Mouse (Mus musculus) left cerebral cortex, adult 18-20 months (tissue): Measurements from ENCODE around the gene Pde4d. TPM values are rescaled to one million over a fixed set of nuclear protein-coding genes. Genes with fewer than 3 reads are reported as not detected.

Experiments
- DNase-seq, 2 experiments: peaks; one replicate each; pipeline ENCODE4 v3.0.0; 2021 to 2022; ENCODE audit warnings: low spot score in 2 of 2, mixed read lengths in 1 of 2
- total RNA-seq, 2 experiments: library from RNA; stranded (reverse); gene quantifications; 2 replicates each; pipeline ENCODE4 v1.2.3; 2021

The Pde4d gene
- total RNA-seq, 2 experiments from 2014 or later, result 107 to 109 TPM

- DNase-seq, result no peak
Observed at GRCm38 (mm10) chr13:109906342-109906888, 1456.7 kb downstream of the Pde4d start.

- DNase-seq, result peak; percentile 80 to 85
Observed at GRCm38 (mm10) chr13:109907634-109908033, 1457.9 kb downstream of the Pde4d start.

GRCm38 (mm10) chr13:109908386-109908785, 1458.6 kb downstream of the Pde4d start:
- no peak for DNase-seq

- DNase-seq, result no peak
Observed at GRCm38 (mm10) chr13:109909111-109909510, 1459.4 kb downstream of the Pde4d start.

- no peak for DNase-seq
Observed at GRCm38 (mm10) chr13:109910915-109911314, 1461.2 kb downstream of the Pde4d start.

- DNase-seq, result no peak
Observed at GRCm38 (mm10) chr13:109912635-109913034, 1462.9 kb downstream of the Pde4d start.

- DNase-seq, result no peak
Observed at GRCm38 (mm10) chr13:109914246-109914645, 1464.5 kb downstream of the Pde4d start.

- no peak for DNase-seq
Observed at GRCm38 (mm10) chr13:109914846-109915245, 1465.1 kb downstream of the Pde4d start.

GRCm38 (mm10) chr13:109915501-109915900, 1465.8 kb downstream of the Pde4d start:
- no peak for DNase-seq

- DNase-seq, result no peak
Observed at GRCm38 (mm10) chr13:109915964-109916363, 1466.2 kb downstream of the Pde4d start.

- DNase-seq, result no peak
Observed at GRCm38 (mm10) chr13:109917551-109917950, 1467.8 kb downstream of the Pde4d start.

GRCm38 (mm10) chr13:109918631-109919030, 1468.9 kb downstream of the Pde4d start:
- DNase-seq, result no peak

- DNase-seq, result no peak
Observed at GRCm38 (mm10) chr13:109920256-109920655, 1470.5 kb downstream of the Pde4d start.

- no peak for DNase-seq
Observed at GRCm38 (mm10) chr13:109921336-109922038, 1471.7 kb downstream of the Pde4d start.

- peak; percentile 45 to 59 for DNase-seq
Observed at GRCm38 (mm10) chr13:109922228-109922627, 1472.5 kb downstream of the Pde4d start.

GRCm38 (mm10) chr13:109922782-109923181, 1473.0 kb downstream of the Pde4d start:
- no peak for DNase-seq

GRCm38 (mm10) chr13:109924771-109925170, 1475.0 kb downstream of the Pde4d start:
- DNase-seq, result no peak

- DNase-seq, result peak; percentile 75 to 85
Observed at GRCm38 (mm10) chr13:109926277-109926920, 1476.7 kb downstream of the Pde4d start.

GRCm38 (mm10) chr13:109927782-109928181, 1478.0 kb downstream of the Pde4d start:
- no peak for DNase-seq

GRCm38 (mm10) chr13:109932688-109933087, 1482.9 kb downstream of the Pde4d start:
- peak; percentile 76 to 78 for DNase-seq

- DNase-seq, result no peak
Observed at GRCm38 (mm10) chr13:109933554-109933953, 1483.8 kb downstream of the Pde4d start.

GRCm38 (mm10) chr13:109936866-109937265, 1487.1 kb downstream of the Pde4d start:
- DNase-seq, result no peak
